25 mouse cellular contexts compared by ENCODE assay signal in genomic region chr6:145756640-145757005, GRCm38 (mm10). TPM values are rescaled to one million over a fixed set of nuclear protein-coding genes. Genes with fewer than 3 reads are reported as not detected.
A peak's percentile ranks its signal among the peaks of the same experiment; 100 is the strongest.
DNase-seq lines count a peak whose midpoint lies in the region; ATAC-seq lines count a peak whose summit lies in the region.
"Had no signal": no experiment of that assay in that cellular context is flagged by ENCODE, and none has a peak within 500 bp of the region (broad histone marks: within the 10 kb centered on the region; RNA-seq: fewer than 3 reads in every experiment).

No protein-coding gene starts in this region.

- H3K27me3 ChIP-seq in heart, embryonic 14.5 days (ENCODE audit: control insufficient read depth, insufficient read depth, low read length) = no peaks in the 10 kb centered on the region
- no peaks in the 10 kb centered on the region for H3K27me3 ChIP-seq in heart, embryonic 12.5 days (replicated peaks)
- no peaks in the 10 kb centered on the region for H3K27me3 ChIP-seq in liver, embryonic 16.5 days (ENCODE audit: control insufficient read depth, insufficient read depth, low read depth, low read length)
- H3K27me3 ChIP-seq in limb, embryonic 10.5 days (ENCODE audit: low read depth, poor library complexity, severe bottlenecking) = no peaks in the 10 kb centered on the region
- H3K27me3 ChIP-seq in limb, embryonic 13.5 days = no peaks in the 10 kb centered on the region
- H3K27me3 ChIP-seq: embryonic facial prominence, embryonic 13.5 days; forebrain, embryonic 15.5 days; kidney, embryonic 15.5 days; liver, embryonic 13.5 days; lung, embryonic 15.5 days; midbrain, embryonic 12.5 days; neural tube, embryonic 13.5 days had no signal

- H3K27ac ChIP-seq in heart, embryonic 14.5 days (replicated peaks in 1 of 2; ENCODE audit: control insufficient read depth in 1 of 2, insufficient read depth in 1 of 2, low read depth in 2 of 2, low read length in 2 of 2) = no peak overlapping the region
- no peak overlapping the region for H3K27ac ChIP-seq in heart, embryonic 12.5 days (ENCODE audit: poor library complexity, severe bottlenecking)
- H3K27ac ChIP-seq in liver, embryonic 16.5 days (ENCODE audit: low read length) = 0 out of 2 replicates have a peak overlapping the region, but pooled peaks have one; percentile 6
- H3K27ac ChIP-seq in limb, embryonic 10.5 days = peak overlapping the region; percentile 69
- H3K27ac ChIP-seq in limb, embryonic 13.5 days = 0 out of 2 replicates have a peak overlapping the region, but pooled peaks have one; percentile 29
- H3K27ac ChIP-seq: embryonic facial prominence, embryonic 13.5 days; forebrain, embryonic 10.5 days; forebrain, embryonic 15.5 days; kidney, embryonic 15.5 days; liver, embryonic 13.5 days; midbrain, embryonic 12.5 days; neural tube, embryonic 13.5 days had no signal

- no peak for DNase-seq in liver
- no peak for DNase-seq in limb, embryonic 10.5 days (ENCODE audit: low spot score)
- no peak for DNase-seq in layer of hippocampus, postnatal 36 days
- DNase-seq: adrenal gland, postnatal 25 days; cerebellum, adult 18-20 months; cerebellum, postnatal 10 days; heart, postnatal 10 days; kidney, adult 18-20 months; liver, embryonic 13.5 days; lung, postnatal 36 days; thymus, postnatal 4 days had no signal

- no peak for ATAC-seq in heart, embryonic 14.5 days (ENCODE audit: insufficient number of reproducible peaks, insufficient read depth, low FRiP score, low read depth)
- no peak for ATAC-seq in heart, embryonic 12.5 days (ENCODE audit: insufficient number of reproducible peaks, low FRiP score)
- ATAC-seq in liver, embryonic 16.5 days (ENCODE audit: low read depth) = no peak
- no peak for ATAC-seq in limb, embryonic 13.5 days (ENCODE audit: low FRiP score, low read depth)
- ATAC-seq: CD4-positive, CD25-positive, alpha-beta regulatory T cell, adult 4 months; hindbrain, embryonic 16.5 days had no signal

- no peaks in the 10 kb centered on the region for H3K9me3 ChIP-seq in heart, embryonic 14.5 days (ENCODE audit: control insufficient read depth, low read length)
- H3K9me3 ChIP-seq in heart, embryonic 12.5 days (replicated peaks) = no peaks in the 10 kb centered on the region
- H3K9me3 ChIP-seq in liver, embryonic 16.5 days (replicated peaks; ENCODE audit: control insufficient read depth, low read length) = no peaks in the 10 kb centered on the region
- H3K9me3 ChIP-seq in limb, embryonic 10.5 days (replicated peaks) = no peaks in the 10 kb centered on the region
- no peaks in the 10 kb centered on the region for H3K9me3 ChIP-seq in limb, embryonic 13.5 days
- H3K9me3 ChIP-seq: embryonic facial prominence, embryonic 13.5 days; forebrain, embryonic 10.5 days; forebrain, embryonic 15.5 days; kidney, embryonic 15.5 days; liver, embryonic 13.5 days; lung, embryonic 15.5 days; midbrain, embryonic 12.5 days; neural tube, embryonic 13.5 days had no signal

- no peak overlapping the region for H3K4me2 ChIP-seq in heart, embryonic 14.5 days (ENCODE audit: low read length)
- no peak overlapping the region for H3K4me2 ChIP-seq in heart, embryonic 12.5 days
- H3K4me2 ChIP-seq in liver, embryonic 16.5 days (ENCODE audit: low read depth, low read length) = no peak overlapping the region
- H3K4me2 ChIP-seq in limb, embryonic 13.5 days (replicated peaks) = no peak overlapping the region
- H3K4me2 ChIP-seq: embryonic facial prominence, embryonic 13.5 days; forebrain, embryonic 15.5 days; kidney, embryonic 15.5 days; liver, embryonic 13.5 days; lung, embryonic 15.5 days; midbrain, embryonic 12.5 days; neural tube, embryonic 13.5 days had no signal

- H3K4me3 ChIP-seq in heart, embryonic 14.5 days (ENCODE audit: control insufficient read depth in 1 of 2, insufficient read depth in 1 of 2, low read depth in 1 of 2, low read length in 2 of 2) = no peak overlapping the region
- H3K4me3 ChIP-seq in heart, embryonic 12.5 days = no peak overlapping the region
- no peak overlapping the region for H3K4me3 ChIP-seq in liver, embryonic 16.5 days (ENCODE audit: low read depth, low read length)
- no peak overlapping the region for H3K4me3 ChIP-seq in limb, embryonic 10.5 days
- no peak overlapping the region for H3K4me3 ChIP-seq in limb, embryonic 13.5 days
- H3K4me3 ChIP-seq: embryonic facial prominence, embryonic 13.5 days; forebrain, embryonic 10.5 days; forebrain, embryonic 15.5 days; kidney, embryonic 15.5 days; liver, embryonic 13.5 days; lung, embryonic 15.5 days; midbrain, embryonic 12.5 days; myocyte; neural tube, embryonic 13.5 days had no signal

- H3K9ac ChIP-seq in heart, embryonic 14.5 days (ENCODE audit: low read length) = peak overlapping the region; percentile 35; the same call in 1 of the 2 replicates
- no peak overlapping the region for H3K9ac ChIP-seq in heart, embryonic 12.5 days
- H3K9ac ChIP-seq in liver, embryonic 16.5 days (ENCODE audit: low read depth, low read length) = no peak overlapping the region
- no peak overlapping the region for H3K9ac ChIP-seq in limb, embryonic 13.5 days
- H3K9ac ChIP-seq: embryonic facial prominence, embryonic 13.5 days; forebrain, embryonic 15.5 days; kidney, embryonic 15.5 days; liver, embryonic 13.5 days; lung, embryonic 15.5 days; midbrain, embryonic 12.5 days; neural tube, embryonic 13.5 days had no signal

- peaks cover 52 to 94% of the 10 kb centered on the region in 2 experiments for H3K4me1 ChIP-seq in heart, embryonic 14.5 days (ENCODE audit: control insufficient read depth in 2 of 2, insufficient read depth in 2 of 2, low read length in 2 of 2)
- H3K4me1 ChIP-seq in heart, embryonic 12.5 days (replicated peaks) = peaks cover 91% of the 10 kb centered on the region
- peaks cover 9% of the 10 kb centered on the region for H3K4me1 ChIP-seq in liver, embryonic 16.5 days (ENCODE audit: control insufficient read depth, low read depth, low read length)
- H3K4me1 ChIP-seq in limb, embryonic 10.5 days = peaks cover 47% of the 10 kb centered on the region
- peaks cover 81% of the 10 kb centered on the region for H3K4me1 ChIP-seq in limb, embryonic 13.5 days
- H3K4me1 ChIP-seq: midbrain, embryonic 12.5 days had no signal

- peaks cover 9% of the 10 kb centered on the region; the same call in 1 of the 2 replicates for H3K36me3 ChIP-seq in heart, embryonic 14.5 days (ENCODE audit: control insufficient read depth, insufficient read depth, low read length)
- peaks cover 8% of the 10 kb centered on the region; the same call in 1 of the 2 replicates for H3K36me3 ChIP-seq in heart, embryonic 12.5 days
- H3K36me3 ChIP-seq in liver, embryonic 16.5 days (ENCODE audit: control insufficient read depth, insufficient read depth) = no peaks in the 10 kb centered on the region
- H3K36me3 ChIP-seq in limb, embryonic 10.5 days = no peaks in the 10 kb centered on the region
- H3K36me3 ChIP-seq in limb, embryonic 13.5 days = no peaks in the 10 kb centered on the region
- H3K36me3 ChIP-seq: forebrain, embryonic 10.5 days; forebrain, embryonic 15.5 days; kidney, embryonic 15.5 days; liver, embryonic 13.5 days; lung, embryonic 15.5 days; midbrain, embryonic 12.5 days; neural tube, embryonic 13.5 days had no signal

- 80% methylated on average over 6 of the region's 6 CpGs for WGBS in heart, embryonic 14.5 days
- WGBS in heart, embryonic 12.5 days = 84% methylated on average over 6 of the region's 6 CpGs
- WGBS in liver, embryonic 16.5 days (ENCODE audit: insufficient replicate concordance) = 79% methylated on average over 6 of the region's 6 CpGs
- 87% methylated on average over 6 of the region's 6 CpGs for WGBS in limb, embryonic 10.5 days
- WGBS in limb, embryonic 13.5 days = 68% methylated on average over 6 of the region's 6 CpGs

RNA-seq across cellular contexts. Expression of gene Rassf8, which starts 10.1 kb away (rescaled TPM):
- polyA plus RNA-seq in heart, embryonic 14.5 days (2014; fragmentation: Nextera tagmentation; extraction: Ambion mirVana) = 12.7 and 15.7 TPM in 2 replicates
- 8.8 and 10.6 TPM in 2 replicates for polyA plus RNA-seq in heart, embryonic 12.5 days (2016; fragmentation: Nextera tagmentation; extraction: Ambion mirVana)
- 1.1 and 1.6 TPM in 2 replicates for polyA plus RNA-seq in liver, embryonic 16.5 days (2015; fragmentation: Nextera tagmentation; extraction: Ambion mirVana)
- polyA plus RNA-seq in limb, embryonic 10.5 days (2016; fragmentation: Nextera tagmentation; extraction: Ambion mirVana) = 3.9 and 6.4 TPM in 2 replicates
- 13.2 and 14.0 TPM in 2 replicates for polyA plus RNA-seq in limb, embryonic 13.5 days (2015; fragmentation: Nextera tagmentation; extraction: Ambion mirVana)
- 10 to 100 TPM; 19.7 to 29.8 TPM for total RNA-seq in layer of hippocampus, postnatal 36 days (2021)

Comparison
In these comparisons a context has a peak if more than half of its experiments do, and no peak if none do; other contexts are left out.
1. H3K27ac ChIP-seq: peak in liver, embryonic 16.5 days (single experiment), limb, embryonic 10.5 days (single experiment) and limb, embryonic 13.5 days (single experiment); none in heart, embryonic 14.5 days (0 of 2) and heart, embryonic 12.5 days (single experiment).